Mouse (Mus musculus): ENCODE measurements around the gene Cdk7. TPM values are rescaled to one million over a fixed set of nuclear protein-coding genes. Genes with fewer than 3 reads are reported as not detected.
A peak's percentile ranks its signal among the peaks of the same experiment; 100 is the strongest.
"Not testable (repeated sequence)": the region's sequence is repeated elsewhere in the genome, so short reads cannot be mapped to it uniquely, and the experiment has no call there.

Cdk7 gene
- polyA plus RNA-seq (2012; rRNA removed), result 19.7 and 20.7 TPM in 2 replicates

- peak; percentile 58 for DNase-seq (ENCODE audit: low read depth)
These were observed at the start of gene Cdk7 for GRCm38 (mm10) chr13:100730861-100731176. TSS of gene Cdk7 (minus strand) at chr13:100730939.

- DNase-seq (ENCODE audit: low read depth), result no peak
These were observed 46.8 kb upstream of the Cdk7 start for GRCm38 (mm10) chr13:100777491-100777890.

- DNase-seq (ENCODE audit: low read depth), result no peak
These were observed 46.0 kb upstream of the Cdk7 start for GRCm38 (mm10) chr13:100776710-100777109.

GRCm38 (mm10) chr13:100776056-100776419, 45.3 kb upstream of the Cdk7 start:
- DNase-seq (ENCODE audit: low read depth), result no peak

- no peak for DNase-seq (ENCODE audit: low read depth)
These were observed 44.7 kb upstream of the Cdk7 start, which contains the start of gene Cenph for GRCm38 (mm10) chr13:100775252-100776055. TSS of gene Cenph (minus strand) at chr13:100775899.

GRCm38 (mm10) chr13:100774704-100775103, 44.0 kb upstream of the Cdk7 start:
- no peak for DNase-seq (ENCODE audit: low read depth)

GRCm38 (mm10) chr13:100755329-100755728, 24.6 kb upstream of the Cdk7 start:
- DNase-seq (ENCODE audit: low read depth), result no peak

- no peak for DNase-seq (ENCODE audit: low read depth)
These were observed 23.4 kb upstream of the Cdk7 start for GRCm38 (mm10) chr13:100754186-100754585.

- DNase-seq (ENCODE audit: low read depth), result no peak
These were observed 22.3 kb upstream of the Cdk7 start for GRCm38 (mm10) chr13:100753011-100753410.

GRCm38 (mm10) chr13:100752529-100752928, 21.8 kb upstream of the Cdk7 start:
- DNase-seq (ENCODE audit: low read depth), result no peak

- no peak for DNase-seq (ENCODE audit: low read depth)
These were observed 20.7 kb upstream of the Cdk7 start for GRCm38 (mm10) chr13:100751402-100751801.

GRCm38 (mm10) chr13:100750799-100751198, 20.1 kb upstream of the Cdk7 start:
- DNase-seq (ENCODE audit: low read depth), result no peak

GRCm38 (mm10) chr13:100748638-100749037, 17.9 kb upstream of the Cdk7 start:
- DNase-seq (ENCODE audit: low read depth), result peak; percentile 42

GRCm38 (mm10) chr13:100746090-100746489, 15.4 kb upstream of the Cdk7 start:
- DNase-seq (ENCODE audit: low read depth), result no peak

- DNase-seq (ENCODE audit: low read depth), result peak; percentile 60
These were observed 13.5 kb upstream of the Cdk7 start, which contains the start of gene Mrps36 for GRCm38 (mm10) chr13:100744036-100744744. TSS of gene Mrps36 (minus strand) at chr13:100744659.

- DNase-seq (ENCODE audit: low read depth), result no peak
These were observed 12.8 kb upstream of the Cdk7 start for GRCm38 (mm10) chr13:100743346-100744035.

GRCm38 (mm10) chr13:100742831-100743230, 12.1 kb upstream of the Cdk7 start:
- DNase-seq (ENCODE audit: low read depth), result no peak

- no peak for DNase-seq (ENCODE audit: low read depth)
These were observed 2.0 kb upstream of the Cdk7 start for GRCm38 (mm10) chr13:100732756-100733155.

GRCm38 (mm10) chr13:100731462-100732046, 815 bp upstream of the Cdk7 start:
- DNase-seq (ENCODE audit: low read depth), result not testable (repeated sequence)

GRCm38 (mm10) chr13:100730153-100730860, 432 bp downstream of the Cdk7 start:
- no peak for DNase-seq (ENCODE audit: low read depth)

GRCm38 (mm10) chr13:100728530-100728929, 2.2 kb downstream of the Cdk7 start:
- DNase-seq (ENCODE audit: low read depth), result not testable (repeated sequence)
